Mouse (Mus musculus) ES-Bruce4 (cell line): ENCODE data around the gene Lrrc42.

Source experiments
- CTCF ChIP-seq: IDR thresholded peaks from one replicate; pipeline ENCODE4 v1.8.1; 2011; ENCODE audit warnings: low read depth, low read length
- EP300 ChIP-seq: IDR thresholded peaks from 2 replicates; pipeline ENCODE4 v1.6.1; 2011; ENCODE audit warnings: low read depth, low read length; ENCODE audit not compliant: insufficient read depth
- POLR2A ChIP-seq: IDR thresholded peaks from one replicate; pipeline ENCODE4 v1.8.1; 2011; ENCODE audit warnings: low read length; ENCODE audit not compliant: insufficient read depth

DNA sequence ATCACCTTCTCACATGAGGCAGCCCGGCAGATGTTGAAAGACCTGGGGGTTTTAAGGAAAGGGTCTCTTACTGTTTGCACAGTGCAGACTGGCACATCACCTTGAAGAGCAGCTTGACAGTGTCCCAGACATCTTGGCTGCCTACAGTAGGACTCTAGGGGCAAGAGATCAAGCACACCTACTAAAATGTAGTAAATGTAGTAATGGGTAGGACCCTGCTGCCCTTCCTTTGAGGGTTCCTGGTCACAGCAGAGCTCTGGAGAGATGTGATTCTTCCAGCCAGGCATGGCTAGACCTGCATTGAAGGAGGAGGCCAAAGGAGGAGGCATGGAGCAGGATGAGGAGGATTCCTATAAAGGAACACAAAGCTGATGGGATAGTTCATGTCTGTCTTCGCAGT is 46.3 kb downstream of the Lrrc42 start:
- TF ChIP-seq POLR2A (no peak), CTCF (no peak), EP300 (no peak)
